Mouse (Mus musculus) testis, adult 2 months (tissue): ENCODE data around the gene Ezr. TPM values are rescaled to one million over a fixed set of nuclear protein-coding genes. Genes with fewer than 3 reads are reported as not detected.

Experiments used
- H3K27ac ChIP-seq: fragments of 200-500 bp; 2 replicates; pipeline ENCODE4 v1.5.1; 2012; ENCODE audit warnings: low read depth, low read length; ENCODE audit not compliant: control insufficient read depth, insufficient read depth
- H3K27me3 ChIP-seq: fragments of 200-500 bp; 2 replicates; pipeline ENCODE4 v1.6.1; 2012; ENCODE audit warnings: mild to moderate bottlenecking, low read length, moderate library complexity; ENCODE audit not compliant: control insufficient read depth, insufficient read depth
- H3K36me3 ChIP-seq: fragments of 200-500 bp; 2 replicates; pipeline ENCODE4 v1.6.1; 2012; ENCODE audit warnings: mild to moderate bottlenecking, low read length; ENCODE audit not compliant: control insufficient read depth, insufficient read depth
- H3K4me1 ChIP-seq: fragments of 200-500 bp; 2 replicates; pipeline ENCODE4 v1.6.1; 2012; ENCODE audit warnings: low read length; ENCODE audit not compliant: control insufficient read depth, insufficient read depth
- H3K4me3 ChIP-seq: fragments of 200-500 bp; 2 replicates; pipeline ENCODE4 v1.5.1; 2012; ENCODE audit warnings: low read depth, mild to moderate bottlenecking, low read length, moderate library complexity, mixed read lengths; ENCODE audit not compliant: control insufficient read depth
- CTCF ChIP-seq: fragments of 200-500 bp; IDR thresholded peaks from 2 replicates; pipeline ENCODE4 v1.5.1; 2012; ENCODE audit warnings: low read depth, mild to moderate bottlenecking, inconsistent platforms, low read length, moderate library complexity; ENCODE audit not compliant: control insufficient read depth, insufficient read depth, insufficient replicate concordance
- POLR2A ChIP-seq: fragments of 200-500 bp; IDR thresholded peaks from 2 replicates; pipeline ENCODE4 v1.6.1; 2012; ENCODE audit warnings: low read depth, mild to moderate bottlenecking, inconsistent platforms, low read length, moderate library complexity; ENCODE audit not compliant: control insufficient read depth
- polyA plus RNA-seq: library from polyadenylated mRNA; depleted of rRNA; stranded (reverse); fragments of >200 nt; gene quantifications from 2 replicates; pipeline ENCODE4 v1.2.3, GENCODE M21; 2012

The Ezr gene
- polyA plus RNA-seq, 1 experiment: 4.5 TPM

GRCm38 (mm10) chr17:6741271-6741670 lies 41.3 kb downstream of the Ezr start:
- Histone ChIP-seq H3K4me1 (no peaks in the 10 kb centered on the region; the same call in 1 of the 2 replicates), H3K4me3 (no peak overlapping the region), H3K27me3 (no peaks in the 10 kb centered on the region), H3K36me3 (no peaks in the 10 kb centered on the region; the same call in 1 of the 2 replicates), H3K27ac (no peak overlapping the region)
- TF ChIP-seq CTCF (no peak), POLR2A (no peak)

- no peaks in the 10 kb centered on the region; the same call in 1 of the 2 replicates for H3K36me3 ChIP-seq
- H3K4me3 ChIP-seq: no peak overlapping the region
- no peaks in the 10 kb centered on the region; the same call in 1 of the 2 replicates for H3K4me1 ChIP-seq
- H3K27ac ChIP-seq: no peak overlapping the region
- TF ChIP-seq CTCF: no peak
- TF ChIP-seq POLR2A: no peak
- H3K27me3 ChIP-seq: no peaks in the 10 kb centered on the region
These were observed 42.0 kb downstream of the Ezr start for GRCm38 (mm10) chr17:6740331-6741170.

GRCm38 (mm10) chr17:6739756-6740155 lies 42.8 kb downstream of the Ezr start:
- H3K27me3 ChIP-seq: no peaks in the 10 kb centered on the region
- no peaks in the 10 kb centered on the region; the same call in 1 of the 2 replicates for H3K36me3 ChIP-seq
- no peak overlapping the region for H3K4me3 ChIP-seq
- H3K27ac ChIP-seq: no peak overlapping the region
- TF ChIP-seq POLR2A (no peak), CTCF (no peak)
- H3K4me1 ChIP-seq: no peaks in the 10 kb centered on the region; the same call in 1 of the 2 replicates

GRCm38 (mm10) chr17:6739266-6739665 lies 43.3 kb downstream of the Ezr start:
- TF ChIP-seq POLR2A (no peak), CTCF (no peak)
- H3K27me3 ChIP-seq: no peaks in the 10 kb centered on the region
- no peak overlapping the region for H3K4me3 ChIP-seq
- no peaks in the 10 kb centered on the region; the same call in 1 of the 2 replicates for H3K36me3 ChIP-seq
- no peak overlapping the region for H3K27ac ChIP-seq
- H3K4me1 ChIP-seq: peaks cover 3% of the 10 kb centered on the region; the same call in 1 of the 2 replicates

GRCm38 (mm10) chr17:6738836-6739235 lies 43.7 kb downstream of the Ezr start:
- no peak overlapping the region for H3K27ac ChIP-seq
- peaks cover 3% of the 10 kb centered on the region; the same call in 1 of the 2 replicates for H3K4me1 ChIP-seq
- no peak overlapping the region for H3K4me3 ChIP-seq
- H3K36me3 ChIP-seq: no peaks in the 10 kb centered on the region; the same call in 1 of the 2 replicates
- TF ChIP-seq POLR2A (no peak), CTCF (no peak)
- H3K27me3 ChIP-seq: no peaks in the 10 kb centered on the region

GRCm38 (mm10) chr17:6737273-6737997 lies 45.1 kb downstream of the Ezr start:
- no peaks in the 10 kb centered on the region for H3K27me3 ChIP-seq
- H3K36me3 ChIP-seq: no peaks in the 10 kb centered on the region; the same call in 1 of the 2 replicates
- peaks cover 3% of the 10 kb centered on the region; the same call in 1 of the 2 replicates for H3K4me1 ChIP-seq
- no peak overlapping the region for H3K27ac ChIP-seq
- TF ChIP-seq POLR2A: no peak
- no peak for TF ChIP-seq CTCF
- no peak overlapping the region for H3K4me3 ChIP-seq
